Mouse (Mus musculus): ENCODE measurements around the gene Crlf1.
A peak's percentile ranks its signal among the peaks of the same experiment; 100 is the strongest.

Crlf1 gene

GRCm38 (mm10) chr8:70527111-70527511 is 34.2 kb downstream of the Crlf1 start:
- DNase-seq, result no peak

GRCm38 (mm10) chr8:70527512-70528181 is 34.7 kb downstream of the Crlf1 start, which contains the start of the genes Fkbp8 and Kxd1:
TSS of gene Fkbp8 (plus strand) at chr8:70527724.
TSS of gene Kxd1 (minus strand) at chr8:70527956.
- peak; percentile 100 for DNase-seq

GRCm38 (mm10) chr8:70528182-70528797 is 35.3 kb downstream of the Crlf1 start:
- no peak for DNase-seq

GRCm38 (mm10) chr8:70529299-70529698 is 36.3 kb downstream of the Crlf1 start:
- DNase-seq, result no peak

- no peak for DNase-seq
These were observed 36.8 kb downstream of the Crlf1 start for GRCm38 (mm10) chr8:70529741-70530161.

GRCm38 (mm10) chr8:70530314-70530713 is 37.4 kb downstream of the Crlf1 start:
- no peak for DNase-seq

GRCm38 (mm10) chr8:70534281-70534680 is 41.3 kb downstream of the Crlf1 start:
- no peak for DNase-seq

- no peak for DNase-seq
These were observed 42.3 kb downstream of the Crlf1 start for GRCm38 (mm10) chr8:70535221-70535620.

- DNase-seq, result no peak
These were observed 42.7 kb downstream of the Crlf1 start for GRCm38 (mm10) chr8:70535701-70536100.

- DNase-seq, result peak; percentile 99
These were observed 45.1 kb downstream of the Crlf1 start for GRCm38 (mm10) chr8:70538024-70538579.

GRCm38 (mm10) chr8:70538633-70539076 is 45.7 kb downstream of the Crlf1 start:
- DNase-seq, result peak; percentile 100

GRCm38 (mm10) chr8:70539077-70539813 is 46.3 kb downstream of the Crlf1 start, which contains the start of gene Ell:
TSS of gene Ell (plus strand) at chr8:70539457.
- DNase-seq, result peak; percentile 100

GRCm38 (mm10) chr8:70540013-70540506 is 47.1 kb downstream of the Crlf1 start:
- DNase-seq, result no peak

- DNase-seq, result peak; percentile 97
These were observed 47.6 kb downstream of the Crlf1 start for GRCm38 (mm10) chr8:70540507-70541071.

- no peak for DNase-seq
These were observed 48.1 kb downstream of the Crlf1 start for GRCm38 (mm10) chr8:70541081-70541480.

- DNase-seq, result peak; percentile 98
These were observed 51.3 kb downstream of the Crlf1 start for GRCm38 (mm10) chr8:70544200-70544687.

GRCm38 (mm10) chr8:70546412-70546811 is 53.5 kb downstream of the Crlf1 start:
- DNase-seq, result no peak

GRCm38 (mm10) chr8:70547762-70548161 is 54.8 kb downstream of the Crlf1 start:
- DNase-seq, result no peak

GRCm38 (mm10) chr8:70549412-70550184 is 56.6 kb downstream of the Crlf1 start:
- DNase-seq, result no peak

- no peak for DNase-seq
These were observed 58.7 kb downstream of the Crlf1 start for GRCm38 (mm10) chr8:70551558-70552161.

GRCm38 (mm10) chr8:70552836-70553235 is 59.9 kb downstream of the Crlf1 start:
- no peak for DNase-seq

Measured in heart, adult 11 months (tissue).